Mouse (Mus musculus): ENCODE measurements around the gene Sept9.
A peak's percentile ranks its signal among the peaks of the same experiment; 100 is the strongest.
"Not testable (repeated sequence)": the region's sequence is repeated elsewhere in the genome, so short reads cannot be mapped to it uniquely, and the experiment has no call there.

The Sept9 gene

GRCm38 (mm10) chr11:117314520-117314919 lies 115.1 kb downstream of the Sept9 start:
- DNase-seq, result no peak

- DNase-seq, result peak in 1 of 2 experiments; percentile 68
Observed at GRCm38 (mm10) chr11:117315309-117315708, 115.8 kb downstream of the Sept9 start.

GRCm38 (mm10) chr11:117316441-117317331 lies 117.2 kb downstream of the Sept9 start:
- peak; percentile 62 to 67 for DNase-seq

- no peak for DNase-seq
Observed at GRCm38 (mm10) chr11:117317429-117318101, 118.1 kb downstream of the Sept9 start.

GRCm38 (mm10) chr11:117318202-117318601 lies 118.7 kb downstream of the Sept9 start:
- no peak for DNase-seq

- DNase-seq, result peak in 1 of 2 experiments; percentile 32
Observed at GRCm38 (mm10) chr11:117318731-117319542, 119.5 kb downstream of the Sept9 start.

GRCm38 (mm10) chr11:117319543-117320335 lies 120.3 kb downstream of the Sept9 start:
- peak in 1 of 2 experiments; percentile 48 for DNase-seq

GRCm38 (mm10) chr11:117320482-117320881 lies 121.0 kb downstream of the Sept9 start:
- DNase-seq, result no peak

GRCm38 (mm10) chr11:117321311-117321971 lies 122.0 kb downstream of the Sept9 start:
- DNase-seq, result peak; percentile 63 to 79

- no peak for DNase-seq
Observed at GRCm38 (mm10) chr11:117322311-117322710, 122.8 kb downstream of the Sept9 start.

- DNase-seq, result no peak
Observed at GRCm38 (mm10) chr11:117322730-117323579, 123.5 kb downstream of the Sept9 start.

- DNase-seq, result peak in 1 of 2 experiments; percentile 32
Observed at GRCm38 (mm10) chr11:117323976-117324574, 124.6 kb downstream of the Sept9 start.

GRCm38 (mm10) chr11:117324718-117325117 lies 125.3 kb downstream of the Sept9 start:
- not testable (repeated sequence) for DNase-seq

- DNase-seq, result no peak
Observed at GRCm38 (mm10) chr11:117325131-117325467, 125.6 kb downstream of the Sept9 start.

- peak in 1 of 2 experiments; percentile 59 for DNase-seq
Observed at GRCm38 (mm10) chr11:117325468-117326139, 126.1 kb downstream of the Sept9 start.

GRCm38 (mm10) chr11:117326140-117326725 lies 126.8 kb downstream of the Sept9 start:
- peak in 1 of 2 experiments; percentile 49 for DNase-seq

GRCm38 (mm10) chr11:117326867-117327600 lies 127.6 kb downstream of the Sept9 start:
- DNase-seq, result no peak

GRCm38 (mm10) chr11:117327633-117328032 lies 128.2 kb downstream of the Sept9 start:
- DNase-seq, result no peak

Measured in kidney, postnatal 36 days (tissue).